Mouse (Mus musculus): ENCODE measurements around the gene Otop2.

- TF ChIP-seq CTCF (IDR thresholded peaks at IDR 0.05; ENCODE audit: low read depth) = no peak
- no peak for TF ChIP-seq EP300 (IDR thresholded peaks at IDR 0.05; ENCODE audit: low read depth)
These were observed 8.8 kb upstream of the Otop2 start for GRCm38 (mm10) chr11:115298160-115298559.

Data from heart, postnatal 0 days (tissue).